Mouse (Mus musculus) embryonic facial prominence, embryonic 11.5 days (tissue): ENCODE data around the gene Tln2. TPM values are rescaled to one million over a fixed set of nuclear protein-coding genes. Genes with fewer than 3 reads are reported as not detected.

Source experiments
- ATAC-seq: fragments of 200-750 bp; cut with Nextera tagmentation; replicated peaks from 2 replicates; pipeline ENCODE4 v1.8.0; 2017; ENCODE audit warnings: low read depth; ENCODE audit not compliant: insufficient number of reproducible peaks, low FRiP score, low TSS enrichment
- DNase-seq: peaks from one replicate; pipeline ENCODE4 v3.0.0-alpha.2; 2015; ENCODE audit warnings: low spot score
- H3K27ac ChIP-seq: fragments of 300-500 bp; sonication (generic); replicated peaks from 2 replicates; pipeline ENCODE4 v1.5.1; 2014; ENCODE audit warnings: mild to moderate bottlenecking, low read depth, low read length, control low read depth
- H3K27me3 ChIP-seq: fragments of 300-500 bp; sonication (generic); 2 replicates; pipeline ENCODE4 v1.6.1; 2014; ENCODE audit warnings: mild to moderate bottlenecking, low read length, moderate library complexity, mixed read lengths; ENCODE audit not compliant: control insufficient read depth, insufficient read depth
- H3K36me3 ChIP-seq: fragments of 300-500 bp; sonication (generic); replicated peaks from 2 replicates; pipeline ENCODE4 v1.6.1; 2014; ENCODE audit warnings: low read depth, mild to moderate bottlenecking, low read length, moderate library complexity, mixed read lengths; ENCODE audit not compliant: control insufficient read depth, insufficient read depth
- H3K4me1 ChIP-seq: fragments of 300-500 bp; sonication (generic); 2 replicates; pipeline ENCODE4 v1.6.1; 2014; ENCODE audit warnings: low read length, mixed read lengths; ENCODE audit not compliant: control insufficient read depth, insufficient read depth
- H3K4me2 ChIP-seq: fragments of 300-500 bp; sonication (generic); 2 replicates; pipeline ENCODE4 v1.6.1; 2014; ENCODE audit warnings: low read depth, mild to moderate bottlenecking, control low read depth, low read length, moderate library complexity
- H3K4me3 ChIP-seq: fragments of 300-500 bp; sonication (generic); 2 replicates; pipeline ENCODE4 v1.5.1; 2014; ENCODE audit warnings: low read depth, low read length, control low read depth
- H3K9ac ChIP-seq: fragments of 300-500 bp; sonication (generic); replicated peaks from 2 replicates; pipeline ENCODE4 v1.6.1; 2014; ENCODE audit warnings: mild to moderate bottlenecking, control low read depth, low read length
- H3K9me3 ChIP-seq: fragments of 300-500 bp; sonication (generic); replicated peaks from 2 replicates; pipeline ENCODE4 v1.6.1; 2016; ENCODE audit warnings: mild to moderate bottlenecking, low read length, inconsistent platforms, mixed read lengths; ENCODE audit not compliant: control insufficient read depth
- WGBS: fragments of 180-500 bp; shearing (Covaris S2); extraction: QIAGEN DNeasy Blood & Tissue Kit; methylation state at CpG from one replicate; pipeline ENCODE4 v1.1.7; 2014; 5-methylcytosine and 5-hydroxymethylcytosine counted together
- polyA plus RNA-seq: library from polyadenylated mRNA; unstranded; fragments of >200 nt; fragmentation: Nextera tagmentation; extraction: Ambion mirVana; gene quantifications from 2 replicates; pipeline ENCODE4 v1.2.1, GENCODE M21; 2014

The Tln2 gene
- polyA plus RNA-seq, 1 experiment from 2014 or later = 25.3 TPM

GRCm38 (mm10) chr9:67404736-67405135 lies 154.8 kb downstream of the Tln2 start:
- H3K9me3 ChIP-seq = no peaks in the 10 kb centered on the region
- no peaks in the 10 kb centered on the region for H3K36me3 ChIP-seq
- H3K4me3 ChIP-seq = no peak overlapping the region
- WGBS = 83% methylated on average over 7 of the region's 7 CpGs
- ATAC-seq (no peak), DNase-seq (no peak)
- no peak overlapping the region for H3K9ac ChIP-seq
- H3K4me1 ChIP-seq = no peaks in the 10 kb centered on the region
- H3K4me2 ChIP-seq = no peak overlapping the region
- no peak overlapping the region for H3K27ac ChIP-seq
- H3K27me3 ChIP-seq = no peaks in the 10 kb centered on the region

- 85% methylated on average over 6 of the region's 6 CpGs for WGBS
- no peaks in the 10 kb centered on the region for H3K9me3 ChIP-seq
- H3K4me2 ChIP-seq = no peak overlapping the region
- DNase-seq (no peak), ATAC-seq (no peak)
- no peak overlapping the region for H3K9ac ChIP-seq
- H3K27me3 ChIP-seq = no peaks in the 10 kb centered on the region
- H3K36me3 ChIP-seq = no peaks in the 10 kb centered on the region
- no peaks in the 10 kb centered on the region for H3K4me1 ChIP-seq
- no peak overlapping the region for H3K4me3 ChIP-seq
- no peak overlapping the region for H3K27ac ChIP-seq
Measured at GRCm38 (mm10) chr9:67399563-67399962, 159.9 kb downstream of the Tln2 start.

DNA sequence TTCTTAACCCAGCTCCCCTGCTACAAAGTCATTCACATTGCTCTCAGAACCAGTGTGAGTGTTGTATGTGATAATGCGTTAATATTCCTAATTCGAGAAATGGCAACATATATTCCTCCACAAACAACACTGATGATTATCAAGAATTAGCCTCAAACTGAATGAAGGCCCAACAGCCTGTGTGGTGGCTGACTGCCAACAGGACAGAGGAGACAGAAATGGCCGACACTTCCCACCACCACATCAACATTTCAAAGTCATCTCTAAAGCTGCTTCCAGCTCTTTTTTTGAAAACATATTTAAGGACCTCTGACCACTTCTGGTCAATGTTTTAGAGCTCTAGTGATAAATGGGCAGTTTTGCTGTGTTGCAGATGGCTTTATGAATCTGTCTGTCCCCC lies 161.7 kb downstream of the Tln2 start:
- Histone ChIP-seq H3K4me3 (no peak overlapping the region), H3K4me2 (no peak overlapping the region), H3K27me3 (no peaks in the 10 kb centered on the region), H3K36me3 (no peaks in the 10 kb centered on the region), H3K9me3 (no peaks in the 10 kb centered on the region), H3K4me1 (no peaks in the 10 kb centered on the region), H3K27ac (no peak overlapping the region), H3K9ac (no peak overlapping the region)
- WGBS = 90% methylated on average over 3 of the region's 3 CpGs
- ATAC-seq = no peak
- no peak for DNase-seq

DNA sequence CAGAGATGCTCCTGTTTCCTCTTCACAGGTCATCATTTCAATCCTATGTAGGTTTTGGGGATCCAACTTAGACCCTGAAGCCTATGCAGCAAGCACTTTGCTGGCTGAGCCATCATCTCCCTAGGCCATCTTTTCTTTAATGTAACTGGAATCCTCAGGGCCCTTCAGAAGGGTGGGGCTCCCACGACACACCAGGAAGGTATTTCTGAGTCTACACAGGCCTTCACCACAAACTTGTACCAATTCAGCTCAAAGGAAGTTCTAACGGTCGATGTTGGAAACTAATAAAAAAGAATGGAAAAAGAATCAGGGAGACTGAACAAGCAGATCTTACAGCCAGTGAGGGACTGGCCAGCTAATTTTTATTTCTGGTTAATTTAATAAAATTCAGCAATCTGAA lies 163.1 kb downstream of the Tln2 start:
- no peak for DNase-seq
- Histone ChIP-seq H3K4me1 (no peaks in the 10 kb centered on the region), H3K36me3 (no peaks in the 10 kb centered on the region), H3K9ac (no peak overlapping the region), H3K4me2 (no peak overlapping the region), H3K9me3 (no peaks in the 10 kb centered on the region), H3K4me3 (no peak overlapping the region), H3K27me3 (no peaks in the 10 kb centered on the region), H3K27ac (no peak overlapping the region)
- 96% methylated on average over 3 of the region's 3 CpGs for WGBS
- ATAC-seq = no peak

- Histone ChIP-seq H3K4me3 (no peak overlapping the region), H3K36me3 (no peaks in the 10 kb centered on the region; the same call in 1 of the 2 replicates), H3K4me1 (no peaks in the 10 kb centered on the region), H3K9ac (no peak overlapping the region), H3K9me3 (no peaks in the 10 kb centered on the region), H3K4me2 (no peak overlapping the region), H3K27me3 (no peaks in the 10 kb centered on the region), H3K27ac (no peak overlapping the region)
- ATAC-seq (no peak), DNase-seq (no peak)
- WGBS = 85% methylated on average over 9 of the region's 9 CpGs
Measured at GRCm38 (mm10) chr9:67384028-67384590, 175.4 kb downstream of the Tln2 start.

DNA sequence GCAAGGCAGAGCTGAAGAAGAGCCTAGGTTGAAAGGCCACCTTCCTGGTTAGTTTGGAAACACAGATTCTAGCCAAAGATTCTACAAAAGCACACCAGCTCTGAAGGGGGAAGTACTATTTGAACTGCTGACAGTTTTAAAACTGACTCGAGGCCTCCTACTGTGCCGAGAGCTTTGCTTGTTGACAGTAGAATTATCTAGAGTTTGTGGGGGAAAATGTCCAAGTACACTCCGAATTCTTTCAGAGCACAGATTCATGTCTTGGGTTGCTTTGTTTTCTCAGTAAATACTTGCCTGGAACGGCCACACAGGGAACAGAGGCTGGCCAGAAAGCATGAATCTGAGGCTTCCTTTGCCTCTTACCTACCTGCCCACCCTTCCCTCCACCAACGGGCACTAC lies 179.4 kb downstream of the Tln2 start:
- Histone ChIP-seq H3K36me3 (no peaks in the 10 kb centered on the region), H3K27me3 (no peaks in the 10 kb centered on the region), H3K9me3 (no peaks in the 10 kb centered on the region), H3K4me1 (no peaks in the 10 kb centered on the region), H3K4me2 (no peak overlapping the region), H3K4me3 (no peak overlapping the region), H3K27ac (no peak overlapping the region), H3K9ac (no peak overlapping the region)
- ATAC-seq (no peak), DNase-seq (no peak)
- 60% methylated on average over 5 of the region's 5 CpGs for WGBS

DNA sequence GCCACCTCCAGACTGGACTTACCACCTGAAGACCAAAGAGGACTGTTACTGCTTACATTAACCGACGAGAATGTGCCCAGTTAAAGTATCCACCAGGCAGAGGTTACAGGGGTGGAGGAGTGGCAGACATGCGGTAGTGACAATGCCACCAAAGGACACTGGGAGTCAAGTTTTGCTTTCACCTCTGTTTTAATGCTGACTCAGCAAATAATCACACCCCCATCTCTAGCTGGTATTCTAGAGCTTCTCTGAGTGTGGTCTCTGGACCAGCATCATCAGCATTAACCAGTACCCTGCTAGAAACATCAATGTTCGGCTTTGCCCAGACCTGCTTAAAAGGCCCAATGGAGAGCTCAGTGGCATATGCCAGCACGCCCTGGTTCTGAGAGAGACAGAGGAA lies 180.7 kb downstream of the Tln2 start:
- DNase-seq (no peak), ATAC-seq (no peak)
- Histone ChIP-seq H3K4me2 (no peak overlapping the region), H3K4me1 (no peaks in the 10 kb centered on the region), H3K27me3 (no peaks in the 10 kb centered on the region), H3K36me3 (no peaks in the 10 kb centered on the region), H3K9ac (no peak overlapping the region), H3K27ac (no peak overlapping the region), H3K4me3 (no peak overlapping the region), H3K9me3 (no peaks in the 10 kb centered on the region)
- WGBS = 91% methylated on average over 5 of the region's 5 CpGs

DNA sequence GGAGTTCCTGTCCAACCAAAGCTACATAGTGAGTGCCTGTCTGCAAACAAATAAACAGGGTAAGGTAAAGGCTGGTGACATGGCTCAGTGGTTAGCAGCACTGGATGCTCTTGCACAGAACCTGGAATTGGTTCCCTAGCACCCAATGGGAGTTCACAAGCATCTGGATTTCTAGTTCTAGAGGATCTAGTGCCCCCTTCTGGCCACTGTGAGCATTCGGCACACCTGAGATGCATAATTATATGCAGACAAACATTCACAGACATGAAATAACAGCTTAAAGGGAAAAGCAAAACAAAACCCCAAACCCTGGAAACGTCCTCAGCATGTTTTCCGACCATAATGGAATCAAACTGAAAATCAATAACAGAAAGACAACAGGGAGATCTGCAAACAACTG lies 191.4 kb downstream of the Tln2 start:
- Histone ChIP-seq H3K4me2 (no peak overlapping the region), H3K4me3 (no peak overlapping the region), H3K27ac (no peak overlapping the region), H3K9ac (no peak overlapping the region), H3K27me3 (no peaks in the 10 kb centered on the region), H3K9me3 (no peaks in the 10 kb centered on the region), H3K4me1 (no peaks in the 10 kb centered on the region), H3K36me3 (no peaks in the 10 kb centered on the region)
- DNase-seq = no peak
- 93% methylated on average over 3 of the region's 3 CpGs for WGBS
- no peak for ATAC-seq
